Mouse (Mus musculus): ENCODE data around the gene Fmnl3.

- TF ChIP-seq HCFC1 (IDR thresholded peaks at IDR 0.05; ENCODE audit: low read depth, low read length), result no peak
- no peak for TF ChIP-seq MAX (IDR thresholded peaks at IDR 0.05; ENCODE audit: low read length)
- no peak for TF ChIP-seq CTCF (IDR thresholded peaks at IDR 0.05 in 2 of 3, conservative IDR thresholded peaks at IDR 0.05 in 1 of 3; ENCODE audit: control insufficient read depth in 1 of 3, insufficient read depth in 1 of 3, low read depth in 2 of 3, low read length in 3 of 3, poor library complexity in 1 of 3, severe bottlenecking in 1 of 3)
- no peak for TF ChIP-seq GATA1 (IDR thresholded peaks at IDR 0.05; ENCODE audit: low read depth, low read length)
Observed at GRCm38 (mm10) chr15:99375036-99375435, 4.8 kb upstream of the Fmnl3 start.
